Mouse (Mus musculus): ENCODE results near the gene Micall1.

Micall1 gene

DNA sequence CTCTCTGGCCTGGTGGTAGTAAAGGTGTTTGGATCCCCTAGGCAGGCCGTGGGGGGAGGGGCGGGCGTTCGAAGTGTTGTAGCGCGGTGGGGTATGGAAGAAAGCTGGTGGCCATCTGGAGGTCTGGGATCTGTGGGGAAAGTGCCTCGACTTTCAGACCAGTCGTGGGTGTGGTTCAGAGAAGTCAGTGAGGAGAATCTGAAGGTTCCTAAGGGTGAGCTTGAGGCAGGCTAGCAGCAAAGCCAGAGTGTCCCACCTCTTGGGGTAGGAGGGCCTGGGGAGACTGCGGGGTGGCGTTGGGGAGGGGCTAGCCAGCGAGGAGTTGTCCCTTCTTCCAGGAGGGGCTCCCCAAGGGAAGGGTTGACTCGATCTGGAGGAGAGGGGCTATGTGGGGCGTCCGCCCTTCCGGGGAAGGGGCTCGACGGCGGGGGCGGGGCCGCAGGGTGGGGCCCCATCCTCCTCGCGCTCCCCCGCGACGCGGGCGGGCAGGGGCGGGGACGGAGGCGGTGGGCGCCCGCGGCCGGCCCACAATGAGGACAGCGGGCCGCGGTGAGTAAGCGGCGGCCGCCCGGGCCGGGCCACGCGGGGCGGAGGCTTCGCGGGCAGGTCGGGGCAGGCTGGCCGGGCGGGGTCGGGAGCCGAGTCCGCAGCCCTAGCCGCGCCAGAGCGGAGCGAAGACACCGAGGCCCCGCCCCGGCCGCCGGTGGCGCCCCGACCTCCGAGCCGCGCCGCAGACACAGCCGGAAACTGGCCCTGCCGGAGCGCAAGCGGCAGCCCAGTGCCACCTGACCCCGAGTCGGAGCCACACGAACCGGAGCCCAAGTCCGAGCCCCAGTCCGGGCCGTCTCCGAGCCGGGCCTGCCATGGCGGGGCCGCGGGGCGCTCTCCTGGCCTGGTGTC, at the start of gene Micall1:
Gene Micall1, plus strand, starts transcription at position 478 of the 900 bp plus-strand sequence.
- DNase-seq, result peak; percentile 79 to 85

DNA sequence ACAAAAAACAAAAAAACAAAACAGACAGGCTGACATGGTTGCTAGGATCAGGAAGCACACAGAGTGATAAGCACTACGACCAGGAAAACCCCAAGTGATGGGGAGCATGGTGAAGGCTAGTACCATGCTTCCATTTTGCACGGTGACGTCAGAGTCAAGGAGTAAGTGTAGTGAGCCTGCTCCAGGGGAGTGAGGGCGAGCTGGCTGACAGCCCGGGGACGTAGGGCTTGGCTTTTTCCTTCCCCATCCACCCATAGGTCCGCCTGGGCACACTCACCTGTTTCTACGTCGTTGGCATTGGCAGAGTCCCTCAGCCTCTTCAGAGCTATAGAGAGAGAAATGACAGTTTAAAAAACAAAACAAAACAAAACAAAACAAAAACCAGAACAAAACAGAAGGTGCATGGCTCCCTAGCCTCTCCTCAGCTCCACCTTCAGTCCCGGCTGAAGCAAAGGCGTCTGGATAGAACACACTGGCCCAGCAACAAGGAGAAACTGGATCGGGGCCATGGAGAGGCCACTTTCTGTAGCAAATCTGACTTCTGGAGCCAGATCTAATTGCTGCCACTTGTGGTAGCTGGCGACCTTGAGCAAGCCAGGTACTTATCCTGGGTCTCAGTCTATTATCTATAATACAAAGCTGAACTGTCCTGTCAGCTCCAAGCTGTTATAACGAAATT, 47.7 kb upstream of the Micall1 start:
- DNase-seq, result peak; percentile 32 to 50

DNA sequence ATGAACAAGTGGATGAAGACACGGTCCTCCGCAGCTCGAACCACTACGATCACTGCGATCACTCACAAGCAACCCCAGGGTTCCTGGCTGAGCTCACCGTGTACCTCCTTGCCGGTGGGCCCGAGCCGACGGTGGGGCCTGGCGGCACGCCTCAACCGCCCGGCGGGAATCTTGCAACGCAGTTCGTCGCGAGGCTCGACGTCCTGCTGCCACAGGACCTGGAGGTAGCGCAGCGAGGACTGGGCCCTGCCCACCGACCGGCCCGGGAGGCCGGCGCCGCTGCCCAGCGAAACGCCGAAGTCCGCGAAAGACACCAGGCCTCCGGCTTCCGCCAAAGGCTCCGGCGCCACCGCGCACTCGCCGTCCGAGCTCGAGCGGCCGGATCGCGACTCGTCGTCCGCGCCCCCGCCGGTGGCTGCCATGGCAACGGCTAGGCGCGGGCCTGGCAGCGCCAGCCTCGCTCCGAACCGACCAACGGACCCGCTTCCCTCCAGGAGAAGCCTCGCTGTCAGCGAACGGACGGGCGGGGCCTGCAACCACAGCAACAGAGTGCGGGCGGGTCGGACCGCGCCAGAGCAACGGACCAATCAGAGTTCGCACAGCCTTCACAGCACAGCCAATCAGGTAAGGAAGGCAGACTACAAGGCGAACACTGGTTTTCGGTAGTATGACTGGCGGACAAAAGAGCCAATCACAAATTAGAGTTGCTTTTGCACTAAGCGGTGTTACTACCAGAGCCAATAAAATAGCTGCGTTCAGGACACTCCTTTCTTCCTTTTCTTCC, 46.1 kb upstream of the Micall1 start, which contains the start of gene Ankrd54:
Gene Ankrd54, minus strand, starts transcription at position 518 of the 784 bp plus-strand sequence.
- DNase-seq, result peak; percentile 99

DNA sequence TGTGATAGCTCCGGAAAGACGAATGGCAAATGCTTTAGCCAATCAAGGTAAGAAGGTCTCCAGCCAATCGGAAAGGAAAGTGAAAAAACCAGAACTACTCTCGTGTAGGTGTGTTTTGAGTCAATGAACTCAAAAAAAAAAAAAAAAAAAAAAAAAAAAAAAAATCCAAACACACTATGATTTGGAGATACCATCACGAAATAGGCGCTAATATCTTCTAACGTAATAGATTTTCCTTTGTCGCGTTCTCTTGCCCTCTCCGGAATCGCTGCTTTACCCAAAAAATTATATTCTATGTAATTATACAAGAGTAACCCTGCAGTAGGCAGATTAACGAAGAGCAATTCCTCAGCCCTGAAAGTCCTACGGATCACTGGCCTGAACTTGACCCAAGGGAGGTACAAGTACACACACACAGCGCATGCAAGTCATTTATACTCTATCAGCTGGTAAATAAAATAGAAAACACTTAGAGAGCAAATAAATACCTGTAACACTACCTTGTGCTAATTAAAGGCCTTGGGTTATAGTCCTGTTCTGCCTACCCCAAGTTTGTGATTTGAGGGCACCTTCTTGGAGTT, 45.4 kb upstream of the Micall1 start:
- DNase-seq, result no peak

DNA sequence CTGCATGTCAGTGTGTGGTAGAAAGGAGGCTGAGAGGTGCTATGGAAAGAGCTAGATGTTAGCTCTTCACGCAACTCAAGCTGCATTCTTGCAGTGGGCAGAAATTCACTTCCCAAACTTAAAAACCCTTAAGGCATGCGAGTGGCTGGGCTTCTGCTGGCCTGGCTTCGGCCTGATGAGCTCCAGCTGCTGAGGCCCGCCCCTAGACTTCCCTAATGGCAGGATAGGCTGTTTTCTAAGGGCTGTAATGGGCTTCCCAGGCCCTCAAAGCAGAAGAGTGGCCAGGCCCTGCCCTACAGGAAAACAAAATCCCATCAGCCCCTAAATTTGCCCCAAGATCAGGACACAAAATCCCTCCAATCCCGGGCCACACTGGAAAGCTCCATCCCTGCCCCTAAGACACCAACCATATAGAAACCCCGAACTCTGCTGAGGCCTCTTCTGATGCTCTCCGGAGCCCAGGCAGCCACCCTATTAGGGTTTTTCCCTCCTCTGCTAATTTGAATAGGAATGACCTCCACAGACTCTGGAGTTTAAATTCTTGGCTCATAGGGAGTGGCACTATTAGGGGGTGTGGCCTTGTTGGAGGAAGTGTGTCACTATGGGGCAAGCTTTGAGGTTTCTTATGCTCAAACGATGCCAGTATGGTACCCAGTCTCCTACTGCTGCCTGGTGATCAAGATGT, 43.5 kb upstream of the Micall1 start:
- no peak for DNase-seq

DNA sequence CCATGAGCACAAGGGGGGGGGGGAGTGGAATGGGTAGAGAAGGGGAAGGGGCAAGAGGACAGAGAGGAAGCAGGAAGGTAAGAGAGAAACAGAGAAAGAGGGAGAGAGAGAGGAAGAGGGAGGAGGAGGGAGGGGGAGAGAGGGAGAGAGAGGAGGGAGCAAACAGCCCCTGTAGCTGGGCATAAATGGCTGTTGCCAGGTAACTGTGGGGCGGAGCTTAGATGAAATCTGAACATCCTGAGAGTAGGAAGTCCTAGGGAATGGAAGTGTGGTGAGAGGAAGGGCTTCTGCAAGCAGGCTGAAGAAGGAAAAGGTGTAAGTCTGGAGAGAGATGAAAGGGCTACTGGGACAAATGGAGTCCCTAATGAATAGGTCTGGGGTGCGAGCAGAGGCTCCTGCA, 42.4 kb upstream of the Micall1 start:
- DNase-seq, result peak in 1 of 2 experiments; percentile 42

DNA sequence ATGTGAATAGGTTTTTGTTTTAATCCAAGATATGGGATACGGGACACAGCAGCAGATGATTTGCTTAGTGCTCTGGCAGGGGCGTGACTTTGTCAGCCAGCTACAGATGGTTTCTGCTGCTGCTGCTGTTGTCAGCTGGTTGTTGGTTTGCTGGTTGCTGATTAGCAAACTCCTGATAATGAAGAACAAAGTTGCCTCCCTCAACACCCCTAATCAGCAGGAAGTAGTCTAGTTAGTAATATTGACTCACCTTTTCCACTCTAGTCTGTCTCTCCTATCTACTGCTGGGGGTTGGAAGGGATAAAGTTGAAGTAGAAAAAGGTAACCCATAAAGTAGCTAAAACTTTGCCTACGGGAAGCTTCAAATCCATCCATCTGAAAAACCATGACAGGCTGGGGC, 41.1 kb upstream of the Micall1 start:
- no peak for DNase-seq

DNA sequence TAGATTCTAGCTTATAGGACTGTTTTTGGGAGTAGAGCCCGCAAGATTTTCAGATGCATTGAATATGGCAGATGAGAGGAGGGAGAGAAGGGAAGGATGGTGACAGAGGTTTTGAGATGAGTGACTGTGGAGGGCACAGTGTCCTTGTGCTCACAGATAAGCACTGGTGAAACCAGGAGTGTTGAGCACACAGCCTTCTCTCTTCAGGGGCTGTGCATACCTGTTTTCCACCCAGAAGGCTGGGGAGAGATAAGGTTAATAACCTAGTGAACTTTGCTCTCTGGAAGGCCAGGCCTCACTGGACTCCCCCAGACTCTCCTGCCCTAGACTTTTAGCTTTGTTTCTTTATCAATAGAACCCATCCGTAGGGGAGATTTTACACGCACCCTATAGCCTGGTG, 40.3 kb upstream of the Micall1 start:
- no peak for DNase-seq

DNA sequence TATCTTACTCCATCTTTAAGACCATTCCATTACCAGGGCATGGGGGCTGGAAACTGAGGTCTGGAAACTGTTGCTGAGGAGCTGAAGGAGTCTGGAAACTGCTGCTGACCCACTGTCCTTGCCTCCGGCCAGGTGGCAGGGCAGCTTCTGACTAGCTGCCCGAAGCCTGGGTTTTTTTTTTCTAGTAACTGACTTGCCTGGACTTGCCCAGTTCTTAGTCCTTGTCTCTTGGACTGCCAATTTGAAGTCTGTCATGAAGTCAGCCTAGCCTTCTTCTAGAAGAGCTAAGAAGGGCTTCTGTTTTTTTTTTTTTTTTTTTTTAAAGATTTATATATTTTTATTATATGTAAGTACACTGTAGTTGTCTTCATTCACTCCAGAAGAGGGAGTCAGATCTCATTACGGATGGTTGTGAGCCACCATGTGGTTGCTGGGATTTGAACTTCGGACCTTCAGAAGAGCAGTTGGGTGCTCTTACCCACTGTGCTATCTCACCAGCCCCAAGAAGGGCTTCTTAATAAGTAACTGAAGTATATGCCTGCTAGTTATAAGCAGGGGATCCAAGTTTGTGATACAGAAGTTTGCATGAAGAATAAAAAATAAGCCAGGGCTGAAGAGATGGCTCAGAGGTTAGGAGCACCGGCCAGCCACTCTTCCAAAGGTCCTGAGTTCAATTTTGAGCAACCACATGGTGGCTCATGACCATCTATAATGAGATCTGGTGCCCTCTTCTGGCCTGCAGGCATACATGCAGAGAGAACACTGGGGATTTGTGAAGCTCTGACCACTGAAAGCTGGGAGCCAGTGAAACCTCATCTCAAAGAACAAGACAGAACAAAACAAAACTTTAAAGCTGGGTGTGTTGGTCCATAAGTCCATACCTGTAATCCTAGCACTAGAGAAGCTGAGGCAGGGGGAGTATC, 37.3 kb upstream of the Micall1 start:
- peak; percentile 22 to 49 for DNase-seq

DNA sequence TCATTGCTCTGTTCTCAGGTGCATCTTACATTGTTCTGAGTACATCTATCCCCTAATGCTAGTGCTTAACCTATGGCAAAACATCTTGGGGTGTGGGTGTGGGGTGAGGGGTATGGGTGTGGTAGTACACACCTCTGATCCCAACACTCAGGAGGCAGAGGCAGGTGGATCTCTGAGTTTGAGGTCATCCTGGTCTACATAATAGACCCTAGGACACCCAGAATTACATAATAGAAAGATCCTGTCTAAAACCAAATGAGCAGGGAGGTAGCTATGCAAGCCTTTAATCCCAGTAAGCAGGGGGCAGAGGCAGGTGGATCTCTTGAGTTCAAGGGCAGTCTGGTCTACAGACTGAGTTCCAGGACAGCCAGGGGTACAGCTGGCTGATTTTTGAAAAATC, 34.9 kb upstream of the Micall1 start:
- DNase-seq, result no peak

DNA sequence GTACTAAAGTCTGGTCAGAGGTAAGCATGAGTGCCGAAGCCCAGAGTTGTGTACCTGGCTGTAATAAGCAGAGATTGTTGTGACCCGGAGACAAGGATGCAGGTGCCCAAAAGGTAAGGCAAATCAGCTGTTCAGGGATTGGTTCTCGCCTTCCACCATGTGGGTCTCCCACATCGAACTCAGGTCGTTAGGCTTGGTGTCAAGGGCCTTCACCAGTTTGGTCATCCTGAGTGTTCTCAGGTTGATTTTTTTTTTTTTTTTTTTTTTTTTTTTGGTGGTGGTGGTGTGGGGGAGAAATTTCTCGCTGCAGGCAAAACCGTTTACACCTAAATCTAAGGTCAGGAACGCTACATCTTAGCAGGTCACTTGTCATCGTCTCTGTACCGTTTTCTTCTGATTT, 34.3 kb upstream of the Micall1 start:
- no peak for DNase-seq

DNA sequence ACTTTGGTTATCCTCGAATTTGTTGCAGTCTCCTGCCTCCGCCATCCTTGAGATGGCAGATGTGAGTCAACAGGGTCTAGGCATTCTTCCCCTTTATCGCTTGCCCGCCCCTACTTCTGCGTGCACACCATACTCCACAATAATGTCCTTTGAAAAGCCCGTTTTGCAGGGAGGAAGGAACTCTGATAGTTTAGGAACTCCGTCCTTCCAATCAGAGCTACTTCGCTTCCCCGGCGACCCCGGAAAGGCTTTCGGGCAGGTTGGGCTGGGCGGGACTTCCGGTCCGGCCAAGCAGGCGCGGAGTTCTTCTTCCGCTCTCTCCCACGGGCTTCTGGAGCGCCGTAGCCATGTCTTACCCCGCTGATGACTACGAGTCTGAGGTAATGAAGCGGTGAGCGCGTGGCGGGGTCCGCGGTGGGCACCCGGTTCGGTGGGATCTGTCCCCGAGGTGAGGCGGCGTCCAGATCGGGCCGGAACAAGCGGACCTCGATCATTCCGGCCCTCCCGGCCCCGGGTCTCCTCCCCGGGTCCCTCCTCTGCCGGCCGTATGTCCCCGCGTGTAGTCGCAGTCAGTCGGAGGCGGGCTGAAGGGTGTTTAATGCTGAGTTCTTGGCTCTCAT, 33.7 kb upstream of the Micall1 start, which contains the start of gene Eif3l:
Gene Eif3l, plus strand, starts transcription at position 267 of the 620 bp plus-strand sequence.
- DNase-seq, result peak; percentile 88 to 93

DNA sequence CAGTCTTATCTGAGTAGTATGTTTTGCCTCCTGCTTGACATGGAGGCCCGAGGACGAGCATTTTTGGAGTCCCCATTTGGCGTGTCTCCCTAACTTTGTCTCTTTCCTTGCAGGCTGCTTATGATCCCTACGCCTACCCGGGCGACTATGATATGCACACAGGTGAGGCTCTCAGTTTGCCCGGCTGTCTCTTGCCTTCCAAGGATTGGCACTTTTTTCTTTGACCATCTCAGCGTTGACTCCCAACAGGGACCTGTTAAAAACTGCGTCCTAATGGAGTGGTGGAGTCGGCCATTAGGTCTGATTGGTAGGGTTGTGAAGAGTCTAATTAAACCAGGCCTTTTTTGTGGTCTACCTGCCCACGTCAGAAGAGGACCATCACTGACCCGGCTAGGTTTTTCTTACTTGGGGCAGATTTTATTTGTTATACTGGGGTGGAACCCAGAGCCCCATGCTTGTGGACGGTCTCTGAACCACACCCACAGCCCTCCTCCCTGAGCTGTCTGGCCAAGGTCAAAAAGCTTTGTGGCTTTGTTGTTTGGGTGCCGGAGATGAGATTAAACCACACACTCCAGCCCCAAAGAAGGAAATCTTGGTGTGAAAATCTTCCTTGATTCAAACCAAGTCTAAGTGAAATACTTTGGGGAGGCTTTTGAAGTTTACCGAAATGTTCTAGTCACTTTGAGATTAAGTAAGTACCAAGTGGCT, 32.9 kb upstream of the Micall1 start:
- DNase-seq, result no peak

DNA sequence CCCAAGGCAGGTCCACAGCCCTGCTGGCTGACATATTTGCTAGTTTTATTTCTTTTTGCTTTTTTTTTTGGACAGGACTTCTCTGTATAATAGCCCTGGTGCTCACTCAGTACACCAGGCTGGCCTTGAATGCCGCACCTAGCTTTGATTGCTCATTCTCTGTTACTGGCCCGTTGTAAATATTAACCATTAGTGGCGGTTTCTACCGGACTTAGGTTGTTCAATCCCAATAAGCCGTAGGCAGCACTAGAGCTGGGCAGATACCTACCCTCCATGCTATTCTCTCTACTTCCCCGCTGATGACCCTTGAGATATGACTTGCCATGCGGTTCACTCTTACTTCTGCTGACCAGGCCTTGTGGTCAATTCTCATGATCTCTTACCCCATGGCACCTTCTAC, 29.1 kb upstream of the Micall1 start:
- DNase-seq, result no peak

DNA sequence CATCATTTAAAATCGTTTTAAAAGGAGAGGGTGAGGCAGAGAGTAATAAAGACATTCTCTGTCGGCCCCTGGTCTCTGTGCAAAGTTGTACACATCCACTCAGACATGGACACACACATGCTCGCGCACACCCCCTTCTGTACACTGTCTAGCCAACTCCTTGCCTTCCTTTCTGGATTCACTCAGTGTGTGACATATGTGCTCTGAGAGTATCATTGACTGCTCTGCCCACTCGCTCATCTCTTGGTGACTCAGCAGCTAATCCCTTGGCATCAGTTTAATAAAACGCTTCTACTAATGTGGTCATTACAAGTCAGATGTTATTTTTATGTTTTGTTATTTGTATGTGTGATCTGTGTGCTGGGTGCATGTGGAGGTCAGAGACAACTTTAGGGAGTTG, 16.4 kb upstream of the Micall1 start:
- DNase-seq, result no peak

DNA sequence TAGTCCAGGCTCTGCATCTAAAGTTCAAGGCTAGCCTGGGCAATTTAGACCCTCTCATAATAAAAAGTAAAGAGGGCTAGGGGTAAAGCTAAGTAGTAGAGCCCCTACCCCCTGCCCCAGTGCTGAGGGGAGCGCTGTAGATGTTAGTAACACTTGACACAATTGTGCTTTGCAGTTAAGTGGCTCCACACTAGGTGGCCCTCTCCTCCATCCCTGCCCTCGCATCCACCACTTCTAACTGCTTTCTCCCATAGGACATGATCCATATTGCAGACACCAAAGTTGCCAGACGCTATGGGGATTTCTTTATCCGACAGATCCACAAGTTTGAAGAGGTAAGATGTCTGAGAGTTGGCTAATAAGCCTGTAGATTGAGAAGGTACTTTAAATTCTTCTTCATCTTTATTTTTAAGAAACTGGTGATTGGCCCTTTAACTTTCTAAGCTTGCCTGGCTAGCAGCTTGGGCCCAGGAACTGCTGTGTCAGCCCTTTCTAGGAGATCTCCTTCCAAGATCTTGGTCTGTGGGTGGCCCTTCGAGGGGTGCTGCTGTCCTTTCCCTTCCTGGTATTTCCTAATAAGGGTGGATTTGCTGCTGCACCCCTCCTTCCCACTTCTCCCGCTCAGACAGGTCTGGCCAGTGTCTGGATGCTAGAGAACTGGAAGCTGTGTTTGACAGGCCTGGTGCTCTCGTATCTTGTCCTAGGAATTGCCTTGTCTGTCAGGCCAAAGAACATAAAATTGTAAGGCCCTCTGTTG, 15.4 kb upstream of the Micall1 start:
- DNase-seq, result peak in 1 of 2 experiments; percentile 38

DNA sequence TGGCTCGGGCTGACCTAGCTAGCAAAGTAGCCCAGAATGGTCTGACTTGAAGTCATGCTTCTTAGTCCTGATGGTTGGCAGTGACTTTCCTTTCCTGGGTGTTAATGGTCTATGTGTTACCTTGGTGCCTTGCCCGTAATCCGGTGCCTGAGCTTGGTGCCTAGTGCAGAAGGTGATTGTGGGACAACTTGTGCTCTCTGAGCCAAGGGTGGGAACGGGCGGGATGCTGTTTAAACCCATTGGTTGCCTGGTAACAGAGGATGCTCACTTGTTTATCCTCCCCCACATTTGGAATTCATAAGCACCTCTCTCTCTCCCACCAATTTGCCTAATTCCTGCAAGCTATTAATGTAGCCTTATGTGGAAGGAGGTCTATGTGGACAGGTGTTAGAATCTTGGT, 13.2 kb upstream of the Micall1 start:
- DNase-seq, result no peak

DNA sequence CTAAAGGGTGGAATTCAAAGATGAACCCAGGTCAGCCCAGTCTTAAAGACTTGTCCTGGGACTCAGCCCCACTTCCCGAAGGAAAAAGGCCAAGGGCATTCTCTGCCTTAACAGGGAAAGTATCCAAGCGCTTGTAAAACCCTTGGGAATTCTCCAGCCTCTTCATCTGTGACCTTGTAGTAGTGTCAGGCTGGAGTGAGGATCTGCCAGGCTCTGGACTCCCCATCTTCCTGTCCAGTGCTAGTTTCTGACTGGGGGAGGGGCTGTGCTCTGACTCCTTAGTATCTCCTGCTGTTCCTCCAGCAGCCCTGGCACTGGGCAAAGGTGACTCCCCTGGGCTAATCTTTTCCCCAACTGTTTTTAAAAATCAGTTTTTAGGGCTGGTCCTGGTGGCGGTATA, 12.1 kb upstream of the Micall1 start:
- no peak for DNase-seq

DNA sequence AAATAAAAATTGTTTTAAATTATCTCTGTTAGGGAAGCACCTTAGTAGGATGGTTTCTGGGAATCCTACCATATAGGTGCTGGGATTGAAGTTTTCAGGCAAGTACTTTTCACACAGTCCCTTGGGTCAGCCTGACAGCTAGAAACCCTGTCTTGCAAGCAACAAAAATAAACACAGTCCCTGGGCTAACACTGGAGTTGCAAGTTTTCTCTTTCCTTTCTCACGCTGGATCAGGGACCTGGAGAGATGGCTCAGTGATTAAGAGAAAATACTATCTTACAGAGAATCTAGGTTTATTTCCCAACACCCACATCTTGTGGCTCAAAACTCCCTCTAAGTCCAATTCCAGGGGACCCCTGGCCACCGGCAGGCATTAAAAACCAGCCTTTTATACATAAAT, 11.6 kb upstream of the Micall1 start:
- no peak for DNase-seq
